In the genomic region with DNA sequence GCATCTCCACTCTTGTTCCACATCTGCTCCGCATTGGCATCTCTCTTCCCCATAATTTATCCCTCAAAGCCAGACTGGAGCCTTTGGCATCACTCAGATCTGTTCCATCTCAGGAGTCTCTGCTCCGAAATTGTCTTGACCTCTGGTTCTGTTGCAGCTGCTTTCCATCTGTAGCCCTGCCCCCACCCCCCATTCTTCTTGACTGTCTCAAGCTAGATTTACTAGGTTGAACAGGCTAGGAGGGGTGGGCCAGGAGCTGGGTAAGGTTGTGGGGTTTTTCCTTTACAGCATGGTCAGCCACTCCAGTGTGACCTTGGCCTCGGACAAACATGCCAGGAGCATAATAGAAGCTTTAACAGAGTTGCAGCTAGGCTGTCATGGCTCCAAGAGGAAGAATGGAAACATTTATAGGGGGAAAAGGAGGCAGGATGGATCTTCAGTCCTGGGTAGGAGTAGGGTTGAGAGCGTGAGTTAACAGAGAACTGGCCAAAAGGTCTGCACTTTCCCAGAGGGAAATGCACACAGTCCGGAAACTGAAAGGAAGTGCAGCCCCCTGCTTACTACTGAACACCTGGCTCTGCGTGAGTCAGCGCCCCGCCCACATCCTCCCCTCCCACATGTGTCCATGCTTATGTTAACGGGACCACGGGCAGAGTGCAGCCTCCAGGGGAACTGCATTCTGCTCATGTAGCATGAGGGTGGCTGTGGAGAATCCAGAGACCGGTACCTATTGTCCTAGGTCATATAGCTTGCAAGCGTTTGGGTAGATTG, we compare ENCODE assay signal across 8 mouse cellular contexts. TPM values are rescaled to one million over a fixed set of nuclear protein-coding genes. Genes with fewer than 3 reads are reported as not detected.
DNase-seq lines count a peak whose midpoint lies in the region; ATAC-seq and TF ChIP-seq lines count a peak whose summit lies in the region.

No protein-coding gene starts in this region.

- H3K4me3 ChIP-seq in heart, embryonic 14.5 days (ENCODE audit: control insufficient read depth in 1 of 2, insufficient read depth in 1 of 2, low read depth in 1 of 2, low read length in 2 of 2), result no peak overlapping the region
- peak overlapping the region in 2 of 3 experiments; percentile 9 to 28 for H3K4me3 ChIP-seq in CH12.LX (replicated peaks in 1 of 3; ENCODE audit: low read depth in 2 of 3, low read length in 2 of 3, poor library complexity in 1 of 3)
- no peak overlapping the region for H3K4me3 ChIP-seq in embryonic facial prominence, embryonic 14.5 days (ENCODE audit: low read depth, low read length)
- H3K4me3 ChIP-seq in limb, embryonic 15.5 days, result no peak overlapping the region

- H3K27ac ChIP-seq in heart, embryonic 14.5 days (replicated peaks in 1 of 2; ENCODE audit: control insufficient read depth in 1 of 2, insufficient read depth in 1 of 2, low read depth in 2 of 2, low read length in 2 of 2), result 0 out of 4 replicates have a peak overlapping the region, but pooled peaks have one; percentile 12 to 25
- H3K27ac ChIP-seq in CH12.LX (ENCODE audit: insufficient read depth, low read depth), result no peak overlapping the region
- H3K27ac ChIP-seq in embryonic facial prominence, embryonic 14.5 days (replicated peaks; ENCODE audit: low read depth, low read length), result peak overlapping the region; percentile 44; the same call in 1 of the 2 replicates
- H3K27ac ChIP-seq in limb, embryonic 15.5 days, result peak overlapping the region; percentile 17; the same call in 1 of the 2 replicates

- TF ChIP-seq EP300 in CH12.LX (IDR thresholded peaks at IDR 0.05; ENCODE audit: low read length), result no peak

- ATAC-seq in heart, embryonic 14.5 days (ENCODE audit: insufficient number of reproducible peaks, insufficient read depth, low FRiP score, low read depth), result peak; percentile 49; the same call in 1 of the 2 replicates
- peak; percentile 74; the same call in 1 of the 2 replicates for ATAC-seq in embryonic facial prominence, embryonic 14.5 days (ENCODE audit: low read depth)
- 0 out of 2 replicates have a peak, but pooled peaks have one; percentile 21 for ATAC-seq in limb, embryonic 15.5 days (ENCODE audit: insufficient number of reproducible peaks, low FRiP score, low TSS enrichment, low read depth)

- H3K36me3 ChIP-seq in heart, embryonic 14.5 days (ENCODE audit: control insufficient read depth, insufficient read depth, low read length), result no peaks in the 10 kb centered on the region
- H3K36me3 ChIP-seq in CH12.LX (replicated peaks in 1 of 2; ENCODE audit: control insufficient read depth in 1 of 2, insufficient read depth in 1 of 2, low read length in 1 of 2), result no peaks in the 10 kb centered on the region
- no peaks in the 10 kb centered on the region for H3K36me3 ChIP-seq in embryonic facial prominence, embryonic 14.5 days (ENCODE audit: control insufficient read depth, insufficient read depth, low read length)
- H3K36me3 ChIP-seq in limb, embryonic 15.5 days, result no peaks in the 10 kb centered on the region

- no peaks in the 10 kb centered on the region for H3K79me2 ChIP-seq in CH12.LX (replicated peaks; ENCODE audit: control insufficient read depth, extremely low read depth, insufficient read depth, poor library complexity, severe bottlenecking)

- H3K9ac ChIP-seq in heart, embryonic 14.5 days (ENCODE audit: low read length), result no peak overlapping the region
- no peak overlapping the region for H3K9ac ChIP-seq in CH12.LX (ENCODE audit: insufficient read depth, low read depth)
- H3K9ac ChIP-seq in embryonic facial prominence, embryonic 14.5 days (ENCODE audit: low read depth, low read length), result no peak overlapping the region
- no peak overlapping the region for H3K9ac ChIP-seq in limb, embryonic 15.5 days

- H3K27me3 ChIP-seq in heart, embryonic 14.5 days (ENCODE audit: control insufficient read depth, insufficient read depth, low read length), result no peaks in the 10 kb centered on the region
- H3K27me3 ChIP-seq in CH12.LX (replicated peaks), result no peaks in the 10 kb centered on the region
- H3K27me3 ChIP-seq in embryonic facial prominence, embryonic 14.5 days (replicated peaks; ENCODE audit: control insufficient read depth, insufficient read depth, low read length), result no peaks in the 10 kb centered on the region
- no peaks in the 10 kb centered on the region for H3K27me3 ChIP-seq in limb, embryonic 15.5 days

- H3K4me1 ChIP-seq in heart, embryonic 14.5 days (ENCODE audit: control insufficient read depth in 2 of 2, insufficient read depth in 2 of 2, low read length in 2 of 2), result peaks cover 0 to 6% of the 10 kb centered on the region in 2 experiments; a peak in 1 of 4 replicates
- peaks cover 7 to 37% of the 10 kb centered on the region in 2 experiments for H3K4me1 ChIP-seq in CH12.LX (ENCODE audit: control insufficient read depth in 1 of 2, insufficient read depth in 2 of 2)
- peaks cover 19% of the 10 kb centered on the region for H3K4me1 ChIP-seq in embryonic facial prominence, embryonic 14.5 days (ENCODE audit: control insufficient read depth, insufficient read depth, low read length)
- H3K4me1 ChIP-seq in limb, embryonic 15.5 days, result peaks cover 13% of the 10 kb centered on the region

- DNase-seq in heart, postnatal 36 days, result no peak
- DNase-seq in CH12.LX (ENCODE audit: extremely low read depth), result peak; percentile 68
- peak; percentile 61 for DNase-seq in embryonic facial prominence, embryonic 14.5 days (ENCODE audit: low spot score)
- no peak for DNase-seq in ovary, postnatal 36 days (ENCODE audit: low spot score)
- no peak for DNase-seq in ovary, adult 18-20 months (ENCODE audit: low spot score)
- DNase-seq in urinary bladder, postnatal 25 days (ENCODE audit: low spot score), result no peak

- no peak for TF ChIP-seq CTCF in CH12.LX (conservative IDR thresholded peaks at IDR 0.05 in 1 of 2, IDR thresholded peaks at IDR 0.05 in 1 of 2; ENCODE audit: low read depth in 2 of 2, low read length in 2 of 2)

- no peak for TF ChIP-seq RAD21 in CH12.LX (IDR thresholded peaks at IDR 0.05; ENCODE audit: low read depth, low read length)

- in situ Hi-C loops in CH12.LX (cut with MboI; ENCODE audit: low pct_ligation_motif_present, low pct_unique_long_range_greater_than_20kb, low sequenced_read_pairs), result no loop called here

- no peak overlapping the region for H3K4me2 ChIP-seq in heart, embryonic 14.5 days (ENCODE audit: low read length)
- peak overlapping the region; percentile 60 for H3K4me2 ChIP-seq in CH12.LX (ENCODE audit: insufficient read depth, low read depth, poor library complexity, severe bottlenecking)
- H3K4me2 ChIP-seq in embryonic facial prominence, embryonic 14.5 days (ENCODE audit: low read depth, low read length), result no peak overlapping the region; the same call in 1 of the 2 replicates
- no peak overlapping the region for H3K4me2 ChIP-seq in limb, embryonic 15.5 days

- H3K9me3 ChIP-seq in heart, embryonic 14.5 days (ENCODE audit: control insufficient read depth, low read length), result no peaks in the 10 kb centered on the region
- H3K9me3 ChIP-seq in CH12.LX (replicated peaks; ENCODE audit: low read length), result no peaks in the 10 kb centered on the region
- no peaks in the 10 kb centered on the region for H3K9me3 ChIP-seq in embryonic facial prominence, embryonic 14.5 days (ENCODE audit: control insufficient read depth, low read length)
- no peaks in the 10 kb centered on the region for H3K9me3 ChIP-seq in limb, embryonic 15.5 days

- dilution Hi-C loops in CH12.LX (cut with MboI; ENCODE audit: extremely low pct_ligation_motif_present, extremely low pct_unique_long_range_greater_than_20kb, low sequenced_read_pairs), result no loop called here

- WGBS in heart, embryonic 14.5 days, result 59% methylated on average over 12 of the region's 12 CpGs
- WGBS in embryonic facial prominence, embryonic 14.5 days, result 31% methylated on average over 11 of the region's 12 CpGs
- 20% methylated on average over 12 of the region's 12 CpGs for WGBS in limb, embryonic 15.5 days

- intact Hi-C loops in heart, postnatal 36 days (cut with DNase I), result no loop called here

- TF ChIP-seq POLR2A in CH12.LX (IDR thresholded peaks at IDR 0.05; ENCODE audit: low read depth, low read length), result no peak

TF ChIP-seq in CH12.LX, 34 proteins besides CTCF, POLR2A, EP300 and RAD21:
- TF ChIP-seq SIN3A (IDR thresholded peaks at IDR 0.05; ENCODE audit: low read length) (no peak), USF1 (IDR thresholded peaks at IDR 0.05; ENCODE audit: low read depth, low read length) (no peak), ZMIZ1 (IDR thresholded peaks at IDR 0.05; ENCODE audit: low read depth, low read length) (no peak), TCF12 (IDR thresholded peaks at IDR 0.05; ENCODE audit: low read depth, low read length) (no peak), TBP (conservative IDR thresholded peaks at IDR 0.05; ENCODE audit: low read depth, low read length) (no peak), NRF1 (IDR thresholded peaks at IDR 0.05; ENCODE audit: low read depth, low read length) (no peak), CHD2 (IDR thresholded peaks at IDR 0.05; ENCODE audit: low read length) (no peak), KAT2A (IDR thresholded peaks at IDR 0.05; ENCODE audit: insufficient replicate concordance, low read length) (no peak), PAX5 (IDR thresholded peaks at IDR 0.05; ENCODE audit: low read length) (no peak), MAZ (IDR thresholded peaks at IDR 0.05; ENCODE audit: low read depth, low read length) (no peak), NELFE (IDR thresholded peaks at IDR 0.05; ENCODE audit: low read depth, low read length) (no peak), MEF2A (IDR thresholded peaks at IDR 0.05; ENCODE audit: borderline replicate concordance, low read depth, low read length) (no peak), POLR2AphosphoS2 (IDR thresholded peaks at IDR 0.05; ENCODE audit: low read depth, low read length) (no peak), E2F4 (IDR thresholded peaks at IDR 0.05; ENCODE audit: insufficient replicate concordance, low read depth, low read length) (no peak), UBTF (IDR thresholded peaks at IDR 0.05; ENCODE audit: low read depth, low read length) (no peak), SMC3 (IDR thresholded peaks at IDR 0.05; ENCODE audit: low read depth, low read length) (no peak), GABPA (IDR thresholded peaks at IDR 0.05; ENCODE audit: insufficient replicate concordance, low read depth, low read length) (no peak), JUN (IDR thresholded peaks at IDR 0.05; ENCODE audit: insufficient read depth, low read depth, low read length) (no peak)
TF ChIP-seq in CH12.LX: peak in this region for 0.

RNA-seq across cellular contexts. Expression of a gene that starts 30.6 kb away (rescaled TPM):
- 6.6 and 7.5 TPM in 2 replicates for polyA plus RNA-seq in heart, embryonic 14.5 days (2014; fragmentation: Nextera tagmentation; extraction: Ambion mirVana)
- under 1 TPM; 0.51 to 0.67 TPM for total RNA-seq in heart, postnatal 36 days (2021)
- not detected in 2 replicates for total RNA-seq in CH12.LX (2012; rRNA removed)
- not detected in 2 replicates for total RNA-seq in CH12.LX (2014; rRNA removed)
- polyA plus RNA-seq in CH12.LX (2012; ENCODE audit: insufficient read length, low read depth), result not detected in 2 replicates
- polyA plus RNA-seq in embryonic facial prominence, embryonic 14.5 days (2014; fragmentation: Nextera tagmentation; extraction: Ambion mirVana), result 12.9 and 14.1 TPM in 2 replicates
- polyA plus RNA-seq in limb, embryonic 15.5 days (2015; fragmentation: Nextera tagmentation; extraction: Ambion mirVana), result 9.2 and 10.4 TPM in 2 replicates

Comparison
In these comparisons a context has a peak if more than half of its experiments do, and no peak if none do; other contexts are left out.
1. ATAC-seq: peak in every context shown above with its lines; median percentile 74 in embryonic facial prominence, embryonic 14.5 days; 49 in heart, embryonic 14.5 days; 21 in limb, embryonic 15.5 days.
2. H3K4me3 ChIP-seq: peak in CH12.LX (2 of 3); none in heart, embryonic 14.5 days (0 of 2), embryonic facial prominence, embryonic 14.5 days (single experiment) and limb, embryonic 15.5 days (single experiment).
3. DNase-seq: peak in CH12.LX (single experiment) and embryonic facial prominence, embryonic 14.5 days (single experiment); none in heart, postnatal 36 days (0 of 2), ovary, postnatal 36 days (single experiment), ovary, adult 18-20 months (single experiment) and urinary bladder, postnatal 25 days (single experiment).